Mouse (Mus musculus): ENCODE results near the gene Wls. TPM values are rescaled to one million over a fixed set of nuclear protein-coding genes. Genes with fewer than 3 reads are reported as not detected.

Gene Wls
- 10 to 100 TPM; 60.3 to 96.7 (median 84.5) TPM for total RNA-seq (2022)

DNA sequence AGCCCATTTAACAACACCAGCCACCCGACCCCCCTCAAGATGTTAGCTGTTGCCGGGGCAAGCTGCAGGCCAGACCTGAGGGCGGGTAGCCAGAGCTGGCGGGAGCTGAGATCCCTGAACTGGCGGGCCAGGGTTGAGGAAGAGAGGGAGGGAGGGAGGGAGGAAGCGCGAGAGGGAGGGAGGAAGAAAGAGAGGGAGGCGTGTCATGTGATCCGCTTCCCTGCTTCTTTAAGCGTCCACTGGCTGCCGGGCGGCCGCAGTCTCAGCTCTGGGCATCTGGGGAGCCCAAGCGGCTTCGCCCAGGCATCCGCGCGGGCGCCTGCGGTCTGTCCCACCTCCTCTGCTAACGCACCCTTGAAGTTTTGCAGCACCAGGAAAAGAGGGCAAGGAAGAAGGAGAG is at the start of gene Wls:
TSS of gene Wls (plus strand) at position 192 of the 400 bp plus-strand sequence.
- DNase-seq = peak; percentile 67

DNA sequence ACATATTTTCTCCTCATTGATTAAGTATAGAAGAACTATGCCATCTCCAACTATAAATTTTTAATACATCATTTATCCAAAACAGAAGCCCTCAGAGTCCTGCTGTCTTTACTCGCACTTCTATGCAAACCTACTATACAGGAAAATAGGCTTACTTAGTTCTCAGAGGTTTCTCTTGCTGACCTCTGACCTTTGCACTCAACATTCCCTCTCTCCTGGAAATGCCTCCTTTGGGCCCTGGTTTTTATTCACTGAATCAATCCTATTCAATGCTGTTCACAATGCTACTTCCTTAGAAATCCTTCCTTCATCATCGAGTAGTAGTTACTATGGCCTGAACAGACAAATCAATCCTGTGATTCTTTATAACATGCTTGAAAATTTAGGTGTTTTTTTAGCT is 49.7 kb upstream of the Wls start:
- DNase-seq = no peak

DNA sequence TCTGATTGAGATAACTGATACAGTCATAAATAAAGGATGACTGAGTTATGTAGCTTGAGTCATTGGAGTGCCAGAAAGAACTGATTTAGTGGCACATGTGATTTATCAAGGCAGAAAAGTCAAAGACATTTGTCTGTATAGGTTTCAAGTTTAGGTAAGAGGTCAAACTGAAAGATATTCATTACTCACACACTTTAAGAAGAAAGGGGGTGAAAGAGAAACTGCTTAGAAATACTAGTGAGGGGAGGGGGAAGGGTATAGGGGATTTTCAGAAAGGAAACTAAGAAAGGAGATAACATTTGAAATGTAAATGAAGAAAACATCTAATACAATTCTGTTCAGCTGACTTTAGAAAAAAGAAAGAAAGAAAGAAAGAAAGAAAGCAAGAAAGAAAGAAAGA is 7.9 kb upstream of the Wls start:
- DNase-seq = no peak

DNA sequence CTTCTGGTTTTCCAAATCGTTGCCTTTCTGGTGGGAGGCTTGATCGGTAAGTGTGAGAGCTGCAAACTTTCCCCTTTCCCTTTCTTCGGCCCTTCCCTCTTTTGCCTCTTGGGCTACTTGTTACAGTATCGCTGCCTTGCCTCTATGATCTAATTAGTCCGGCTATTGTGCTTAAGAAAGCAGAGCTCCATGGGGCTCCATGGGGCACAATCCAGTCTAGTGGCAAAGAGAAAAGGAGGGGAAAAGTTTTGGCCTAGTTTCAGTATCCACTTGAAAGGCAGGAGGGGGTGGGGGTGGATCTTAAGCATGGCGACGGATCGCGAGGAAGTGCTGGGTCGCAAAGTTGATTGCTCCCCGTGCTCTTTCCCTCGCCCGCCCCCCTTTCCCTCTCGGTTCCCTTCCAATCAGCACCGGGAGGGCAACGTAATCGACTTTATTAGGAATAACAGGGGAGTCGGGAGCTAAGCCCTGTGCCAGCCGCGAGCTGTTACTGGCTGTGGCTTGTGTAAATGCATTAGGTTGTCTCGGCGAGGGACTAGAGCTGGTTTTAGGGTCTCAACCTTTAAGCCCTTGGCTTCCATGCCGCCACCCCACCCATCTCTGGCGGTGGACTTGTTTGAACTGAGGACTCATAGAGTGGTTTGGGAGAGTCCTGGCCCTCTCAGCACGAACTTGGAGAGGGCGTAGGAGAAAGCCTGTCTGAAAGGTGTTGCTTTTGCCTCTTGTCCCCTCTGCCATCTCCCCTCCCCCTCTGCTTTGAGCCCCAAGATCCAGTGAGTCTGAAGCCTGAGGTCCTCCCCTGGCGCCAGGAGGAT is 737 bp downstream of the Wls start:
- peak; percentile 56 for DNase-seq

DNA sequence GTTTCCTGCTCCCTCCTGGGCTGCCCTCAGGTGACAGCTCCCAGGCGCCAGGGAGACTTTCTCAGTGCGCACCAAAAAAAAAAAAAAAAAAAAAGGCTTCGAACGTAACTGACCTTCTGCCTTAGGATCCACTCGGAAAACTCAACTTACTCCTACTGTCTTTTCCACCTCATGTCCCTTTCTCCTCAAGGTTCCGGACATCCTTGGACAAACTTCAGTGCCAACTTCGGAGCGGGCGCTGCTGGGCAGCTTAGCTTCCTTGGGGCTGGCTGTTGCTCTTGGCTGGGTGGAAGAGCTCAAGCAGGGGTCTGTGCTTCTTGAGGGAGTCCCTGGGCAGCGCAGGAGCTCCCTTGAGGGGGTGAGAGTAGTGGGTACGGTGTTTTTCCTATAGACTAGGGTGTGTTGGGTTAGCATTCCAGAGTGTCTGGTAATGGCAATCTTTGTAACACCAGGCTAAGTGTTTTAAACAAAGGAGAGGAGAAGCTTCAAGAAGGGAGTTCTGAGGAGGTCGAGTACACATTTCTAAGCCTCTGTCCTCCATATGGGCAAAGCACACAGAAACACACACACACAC is 1.4 kb downstream of the Wls start:
- no peak for DNase-seq

DNA sequence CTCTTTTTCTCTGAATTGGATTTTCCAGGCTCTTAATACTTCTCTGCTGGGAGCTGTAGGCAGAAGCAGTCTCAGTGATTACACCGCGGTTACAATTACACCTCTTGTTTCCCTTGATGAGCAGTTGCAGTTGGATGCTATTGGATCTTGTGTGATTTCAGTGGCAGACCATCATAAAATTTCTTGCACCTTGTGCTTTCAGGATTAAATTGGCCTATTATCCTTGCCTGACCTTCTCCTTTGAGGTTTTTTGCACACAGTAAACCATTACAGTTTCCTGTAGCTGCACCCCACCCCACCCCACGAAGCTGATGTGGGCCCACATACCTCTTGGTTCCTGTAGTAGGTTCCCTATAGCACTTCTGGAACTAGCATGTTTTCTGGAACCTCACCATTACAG is 2.0 kb downstream of the Wls start:
- no peak for DNase-seq

DNA sequence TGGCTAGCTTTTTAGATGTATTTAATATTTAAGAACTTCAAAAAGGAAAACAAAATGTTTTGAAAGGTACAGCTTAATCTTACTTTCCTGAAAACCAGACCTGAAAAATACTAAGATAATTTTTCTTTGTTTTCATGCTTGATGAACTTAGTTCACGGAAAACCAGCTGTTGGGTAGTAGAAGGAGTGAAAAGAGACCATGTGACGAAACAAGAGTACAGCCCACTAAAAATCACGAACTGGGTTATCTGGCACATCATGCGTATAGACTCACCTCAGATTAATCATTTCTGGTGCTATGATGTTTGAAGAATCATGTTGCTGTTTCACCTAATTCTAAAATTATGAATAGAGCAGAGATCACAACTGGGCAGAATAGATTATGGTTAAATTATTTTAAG is 3.7 kb downstream of the Wls start:
- no peak for DNase-seq

DNA sequence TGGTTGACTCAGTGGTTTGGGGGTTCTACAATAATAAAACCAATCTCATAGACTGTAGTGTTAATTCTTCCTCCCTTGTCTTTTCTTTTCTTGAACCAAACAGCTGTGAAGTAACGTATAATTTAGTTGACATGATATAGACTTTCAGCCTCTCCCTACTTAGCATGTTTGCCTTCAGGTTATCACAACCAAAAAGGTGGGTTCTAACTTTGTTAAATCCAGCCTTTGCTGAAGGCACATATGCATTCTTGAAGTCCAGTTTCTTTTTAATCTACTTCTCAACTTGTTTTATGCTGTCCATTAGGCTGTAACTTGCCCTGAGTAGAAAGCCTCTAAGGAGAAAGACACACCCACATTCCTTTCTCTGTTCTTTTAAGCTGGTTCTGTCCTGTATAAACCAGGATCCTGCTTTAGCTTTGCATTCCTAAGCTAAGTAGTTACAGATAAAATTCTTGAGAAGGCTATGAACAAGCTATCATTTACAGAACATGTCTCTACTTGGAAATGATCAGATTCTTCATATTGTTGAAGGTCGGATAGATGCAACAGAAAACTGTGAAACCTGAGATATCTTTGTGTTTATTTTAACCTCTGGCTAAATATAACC is 8.0 kb downstream of the Wls start:
- no peak for DNase-seq

DNA sequence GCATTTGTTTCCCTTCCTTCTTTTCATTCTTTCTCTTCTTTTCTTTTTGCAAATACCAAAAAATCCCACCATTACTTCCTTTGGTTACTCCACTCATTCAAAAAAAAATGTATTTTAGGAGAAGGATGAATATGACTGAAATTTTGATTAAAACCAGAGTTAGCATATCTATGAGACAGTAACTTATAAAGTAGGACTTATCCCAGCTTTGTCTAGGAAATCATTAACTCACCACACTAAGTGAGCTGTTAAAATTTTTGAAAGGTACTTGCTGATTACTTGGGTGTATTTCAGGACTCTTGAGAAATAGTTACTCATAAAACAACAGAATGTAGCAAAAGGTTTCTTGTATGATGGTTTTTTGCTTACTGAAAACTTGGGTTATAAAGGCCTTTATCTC is 8.7 kb downstream of the Wls start:
- no peak for DNase-seq

DNA sequence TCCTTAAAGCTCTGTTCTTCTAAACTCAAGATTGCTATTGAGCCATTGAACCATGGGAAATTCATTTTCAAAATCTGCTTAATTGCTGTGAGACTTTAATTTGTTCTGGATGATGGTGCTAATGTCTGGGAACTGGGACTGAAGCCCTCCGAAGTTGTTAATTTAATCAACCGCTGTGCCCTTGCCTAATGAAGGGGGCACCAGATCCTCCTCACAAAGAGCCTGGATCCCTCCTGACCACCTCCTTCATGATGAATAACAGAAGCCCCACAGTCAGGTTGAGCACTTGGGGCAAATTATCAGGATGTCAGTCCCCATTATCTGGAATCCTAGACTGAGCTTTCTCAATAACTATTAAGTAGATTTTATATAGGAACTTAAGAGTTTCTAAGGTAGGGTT is 12.0 kb downstream of the Wls start:
- DNase-seq = no peak

DNA sequence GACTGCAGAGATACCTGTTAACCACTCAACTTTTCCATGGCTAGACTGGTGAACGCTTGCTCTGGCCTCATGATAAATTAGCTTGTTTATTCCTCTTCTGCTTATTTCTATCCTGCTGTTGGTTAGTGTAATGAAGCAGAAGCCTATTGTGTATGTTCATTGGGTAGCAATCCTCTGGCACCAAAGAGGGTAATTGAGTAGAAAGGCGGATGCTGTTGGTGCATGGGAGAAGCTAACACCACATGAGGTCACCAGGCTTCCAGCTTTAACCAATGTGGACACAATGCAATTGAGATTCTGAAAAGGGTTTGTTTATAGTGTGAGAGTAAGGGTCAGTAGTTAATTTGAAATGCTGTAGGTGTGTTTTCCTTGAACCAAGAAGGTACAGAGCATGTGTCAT is 12.5 kb downstream of the Wls start:
- no peak for DNase-seq

DNA sequence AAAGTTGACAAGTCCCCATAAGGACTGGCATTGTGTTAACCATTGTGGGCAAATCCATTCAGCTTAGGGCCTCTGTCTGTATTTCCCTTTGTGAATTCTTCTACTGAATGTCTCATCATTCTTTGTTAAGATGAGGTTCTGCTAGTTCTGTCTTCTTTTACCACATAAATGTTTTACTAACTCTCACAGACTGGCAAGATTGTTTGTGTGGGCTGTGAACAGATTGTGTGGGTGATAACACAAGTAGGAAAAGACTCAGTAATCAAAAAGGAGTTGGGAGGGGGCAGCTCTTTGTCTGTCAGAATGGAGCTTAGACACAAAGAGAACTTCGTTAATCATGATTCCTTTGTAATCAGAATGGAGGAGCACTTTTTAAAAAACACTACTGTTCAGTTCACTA is 17.6 kb downstream of the Wls start:
- DNase-seq = no peak

DNA sequence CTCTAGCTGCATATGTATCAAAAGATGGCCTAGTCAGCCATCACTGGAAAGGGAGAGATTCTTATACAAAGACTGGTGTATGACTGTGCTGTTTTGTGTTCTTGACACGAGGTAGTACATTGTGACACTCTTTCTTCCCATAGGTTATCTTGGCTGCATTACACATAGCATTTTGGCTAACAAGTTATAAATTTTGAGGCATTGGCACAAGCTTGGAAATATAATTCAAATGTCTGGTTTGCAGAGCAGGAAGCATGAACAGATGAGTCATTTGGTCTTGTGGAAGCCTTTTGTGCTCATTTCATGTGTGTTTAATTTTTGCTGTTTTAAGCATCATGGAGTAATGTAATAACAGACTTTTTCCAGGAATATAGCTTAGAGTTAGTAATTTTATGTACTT is 26.2 kb downstream of the Wls start:
- no peak for DNase-seq

DNA sequence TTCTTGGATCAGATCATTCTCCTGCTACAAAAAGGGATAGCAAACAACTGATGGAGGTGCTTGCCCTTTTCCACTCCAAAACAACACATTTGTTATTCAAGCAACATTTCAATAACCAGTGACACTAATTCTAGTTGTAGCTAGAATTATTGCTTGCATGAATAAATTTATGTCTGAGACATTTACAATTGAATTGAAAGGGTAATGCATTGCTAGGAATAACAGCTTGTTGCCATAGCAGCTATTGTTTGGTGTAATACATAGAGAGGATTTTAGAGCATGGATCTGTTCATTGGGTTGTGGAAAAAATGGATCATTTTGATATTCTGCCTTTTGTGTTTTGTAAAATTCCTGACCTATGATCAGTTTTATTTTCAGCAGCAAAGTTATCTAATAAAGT is 39.5 kb downstream of the Wls start:
- no peak for DNase-seq

DNA sequence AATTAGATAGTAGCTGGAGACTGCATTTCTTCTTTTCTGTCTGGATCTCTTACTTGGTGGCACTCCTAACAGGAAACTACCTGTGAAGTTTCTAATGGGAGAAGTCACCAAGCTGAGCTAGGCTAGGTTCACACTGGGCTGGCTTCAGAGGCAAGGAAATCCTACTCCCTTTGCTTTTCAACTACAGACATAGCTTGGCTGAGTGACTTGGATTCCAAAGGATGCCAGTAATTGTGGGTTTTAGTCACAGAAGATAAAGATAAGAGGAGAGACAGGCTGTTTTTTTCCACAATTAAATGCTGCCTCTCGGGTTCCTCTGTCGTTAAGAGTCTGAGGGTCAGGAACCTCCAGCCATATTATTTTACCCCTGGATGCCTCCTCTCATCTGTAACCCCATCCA is 43.9 kb downstream of the Wls start:
- DNase-seq = no peak

DNA sequence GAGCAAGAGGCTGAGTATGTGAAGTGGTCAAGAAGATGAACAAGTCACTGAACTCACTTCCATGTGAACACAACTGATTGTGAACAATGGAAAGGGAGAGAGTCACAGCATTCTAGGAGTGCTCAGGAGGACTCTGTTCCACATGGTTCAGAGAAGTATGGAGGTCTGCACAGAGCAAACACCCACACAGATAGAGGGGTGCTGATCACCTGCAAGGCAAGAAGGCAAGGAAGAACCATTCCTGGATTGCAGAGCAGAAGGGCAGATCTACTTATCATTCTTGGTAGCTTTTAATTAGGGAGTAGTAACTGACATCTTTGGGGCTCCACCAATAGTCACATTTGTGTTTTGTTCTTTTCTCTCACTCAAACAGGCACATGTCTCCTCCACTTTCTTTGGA is 45.3 kb downstream of the Wls start:
- DNase-seq = no peak

DNA sequence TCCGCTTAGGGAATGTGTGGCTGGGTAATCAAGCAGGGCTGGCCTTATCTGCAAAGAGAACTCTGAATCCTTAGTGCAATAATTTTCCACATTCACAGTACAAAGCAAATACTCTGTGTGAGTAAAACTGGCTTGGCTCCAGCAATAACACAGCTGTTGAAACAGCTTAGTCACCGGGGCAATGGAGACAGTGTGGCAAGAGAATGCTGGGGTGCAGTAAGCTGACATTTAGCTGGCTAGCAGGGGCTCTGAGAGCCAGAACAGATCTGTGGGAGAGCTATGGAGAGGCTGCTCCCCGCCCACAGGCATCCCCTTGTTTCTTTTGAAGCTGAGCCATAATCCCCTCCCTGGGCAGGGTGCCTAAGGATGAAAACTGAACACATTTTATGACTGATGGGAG is 45.8 kb downstream of the Wls start:
- DNase-seq = peak; percentile 85

DNA sequence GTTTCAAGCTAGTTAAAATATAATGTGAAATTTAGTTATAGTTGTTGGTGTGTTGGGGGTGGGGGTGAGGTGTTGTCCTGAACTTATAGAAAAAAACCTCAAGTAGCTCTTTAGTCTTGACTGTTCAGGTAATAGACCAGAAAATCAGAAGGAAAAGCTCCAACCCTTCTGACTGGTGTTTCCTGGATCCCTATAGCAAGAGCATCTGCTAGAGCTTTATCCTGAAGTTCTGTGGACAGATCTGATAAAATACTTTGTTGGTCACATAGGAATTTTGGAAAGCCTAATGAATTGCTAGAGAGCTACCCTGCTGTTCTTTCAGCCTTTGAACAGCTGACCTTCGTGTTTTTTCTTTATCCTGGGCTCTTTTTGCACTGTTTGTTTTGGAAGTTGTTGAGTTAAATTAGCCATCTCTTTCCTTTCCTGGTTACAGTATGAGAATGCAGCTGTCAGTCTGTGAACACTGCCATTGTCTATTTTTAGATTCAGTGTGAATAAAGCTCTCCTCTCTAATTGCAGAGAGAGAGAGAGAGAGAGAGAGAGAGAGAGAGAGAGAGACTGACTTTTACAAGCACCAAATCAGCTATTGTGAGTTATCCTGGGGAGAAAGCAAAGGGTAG is 46.4 kb downstream of the Wls start:
- DNase-seq = no peak

DNA sequence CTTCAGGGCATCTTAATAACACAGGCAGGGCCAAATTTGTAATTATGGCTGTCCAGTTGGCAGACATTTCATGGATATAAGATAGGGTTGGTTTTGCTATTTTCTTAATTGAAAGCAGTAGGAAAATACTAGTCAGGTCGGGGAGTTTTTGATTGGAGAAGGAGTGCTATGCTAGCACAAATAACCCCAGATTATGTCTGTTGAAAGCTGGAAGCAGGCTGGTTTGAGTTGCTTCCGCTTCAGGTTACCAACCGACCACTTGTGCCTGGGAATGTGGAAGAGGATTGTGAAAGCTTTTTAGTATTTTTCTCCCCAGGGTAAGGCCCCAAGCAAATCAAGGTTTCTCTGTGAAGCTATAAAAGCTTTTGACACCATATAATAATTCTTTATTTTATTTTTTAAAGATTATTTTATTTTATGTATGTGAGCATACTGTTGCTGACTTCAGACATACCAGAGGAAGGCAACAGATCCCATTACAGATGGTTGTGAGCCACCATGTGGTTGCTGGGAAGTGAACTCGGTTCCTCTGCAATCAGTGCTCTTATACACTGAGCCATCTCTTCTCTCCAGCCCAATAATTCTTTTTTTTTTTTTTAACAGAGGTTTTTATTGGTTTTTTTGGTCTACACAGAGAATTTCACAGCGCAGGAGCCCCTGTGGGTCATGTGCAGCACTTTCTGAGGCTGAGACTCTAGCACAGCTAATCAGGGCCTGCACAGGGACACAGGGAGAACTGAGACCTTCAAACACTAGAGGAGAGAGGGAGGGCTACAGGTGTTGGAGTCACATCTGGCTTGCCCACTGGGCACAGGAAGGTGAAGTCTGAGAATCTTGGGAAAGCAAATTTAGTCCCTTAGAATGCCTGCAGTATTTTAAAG is 50.9 kb downstream of the Wls start:
- no peak for DNase-seq

DNA sequence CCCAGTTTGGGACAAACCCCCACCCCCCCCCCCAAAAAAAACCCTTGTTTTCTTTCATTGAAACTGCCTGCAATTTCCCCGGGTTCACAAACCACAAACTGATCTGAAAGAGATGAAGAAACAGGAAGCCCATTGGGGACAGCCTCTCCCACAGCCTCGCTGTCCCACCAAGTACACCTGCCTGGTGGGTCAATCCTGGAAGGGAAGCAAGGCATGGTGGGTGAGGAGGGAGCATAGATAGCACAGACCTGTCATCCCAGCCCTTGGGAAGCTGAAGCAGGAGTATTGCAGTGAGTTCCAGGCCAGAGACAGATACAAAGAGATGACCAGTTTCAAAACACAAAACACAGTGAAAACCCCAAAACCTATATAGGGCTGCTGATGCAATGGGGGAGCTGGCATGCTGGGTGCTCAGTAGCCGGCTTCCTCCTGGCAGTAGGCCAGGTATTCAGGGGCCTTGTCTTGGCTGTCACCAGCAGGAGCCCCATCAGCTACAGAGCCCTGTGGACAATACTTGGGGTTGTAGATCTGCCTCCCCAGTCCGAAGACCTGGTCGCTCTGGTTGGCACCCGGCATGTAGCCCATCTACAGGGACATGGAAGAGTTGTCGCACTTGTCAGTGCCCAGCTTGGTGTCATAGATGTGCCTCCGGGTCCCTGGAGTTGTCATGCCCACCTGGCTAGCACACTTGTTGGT is 51.7 kb downstream of the Wls start:
- no peak for DNase-seq

DNA sequence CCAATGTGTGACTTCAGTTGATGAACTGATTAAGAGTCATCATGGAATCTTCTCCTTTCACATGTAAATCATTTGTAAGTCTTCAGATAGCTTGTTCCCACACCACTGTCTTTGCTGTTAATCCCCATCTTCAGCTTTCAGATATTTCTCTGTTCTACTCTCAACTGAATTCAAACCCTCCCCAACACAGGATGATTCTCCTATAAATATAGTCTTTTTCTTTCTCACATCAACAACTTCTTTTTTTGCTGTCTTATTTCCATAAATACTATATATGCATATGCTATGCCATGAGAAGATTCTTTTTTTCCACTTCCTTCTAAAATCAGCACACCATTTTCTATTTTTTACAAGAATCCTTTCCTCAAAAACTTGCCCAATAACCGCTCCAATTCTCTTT is 67.9 kb downstream of the Wls start:
- no peak for DNase-seq

All from adrenal gland, adult 8-10 months (tissue).